Mouse (Mus musculus) limb, embryonic 15.5 days (tissue): ENCODE measurements around the gene Abcf2. TPM values are rescaled to one million over a fixed set of nuclear protein-coding genes. Genes with fewer than 3 reads are reported as not detected.
"Not testable (repeated sequence)": the region's sequence is repeated elsewhere in the genome, so short reads cannot be mapped to it uniquely, and the experiment has no call there.

Source experiments
- ATAC-seq: fragments of 200-750 bp; cut with Nextera tagmentation; 2 replicates; pipeline ENCODE4 v1.8.0; 2017; ENCODE audit warnings: low read depth, moderate TSS enrichment; ENCODE audit not compliant: insufficient number of reproducible peaks, low FRiP score, low TSS enrichment
- H3K27ac ChIP-seq: fragments of 300-500 bp; sonication (generic); 2 replicates; pipeline ENCODE4 v1.5.1; 2015; ENCODE audit warnings: moderate library complexity, mild to moderate bottlenecking, inconsistent platforms
- H3K27me3 ChIP-seq: fragments of 300-500 bp; sonication (generic); 2 replicates; pipeline ENCODE4 v1.6.1; 2015; ENCODE audit warnings: inconsistent platforms
- H3K36me3 ChIP-seq: fragments of 300-500 bp; sonication (generic); 2 replicates; pipeline ENCODE4 v1.6.1; 2015; ENCODE audit warnings: inconsistent platforms
- H3K4me1 ChIP-seq: fragments of 300-500 bp; sonication (generic); 2 replicates; pipeline ENCODE4 v1.6.1; 2015; ENCODE audit warnings: inconsistent platforms
- H3K4me2 ChIP-seq: fragments of 300-500 bp; sonication (generic); 2 replicates; pipeline ENCODE4 v1.6.1; 2015; ENCODE audit warnings: mild to moderate bottlenecking, inconsistent platforms
- H3K4me3 ChIP-seq: fragments of 300-500 bp; sonication (generic); 2 replicates; pipeline ENCODE4 v1.5.1; 2015; ENCODE audit warnings: mild to moderate bottlenecking, inconsistent platforms
- H3K9ac ChIP-seq: fragments of 300-500 bp; sonication (generic); 2 replicates; pipeline ENCODE4 v1.6.1; 2015; ENCODE audit warnings: inconsistent platforms
- H3K9me3 ChIP-seq: fragments of 300-500 bp; sonication (generic); 2 replicates; pipeline ENCODE4 v1.6.1; 2016; ENCODE audit warnings: inconsistent platforms
- WGBS: fragments of 180-500 bp; shearing (Covaris S2); methylation state at CpG from one replicate; pipeline ENCODE4 v1.1.7; 2015; 5-methylcytosine and 5-hydroxymethylcytosine counted together
- polyA plus RNA-seq: library from polyadenylated mRNA; unstranded; fragments of >200 nt; fragmentation: Nextera tagmentation; extraction: Ambion mirVana; gene quantifications from 2 replicates; pipeline ENCODE4 v1.2.1, GENCODE M21; 2015

Gene Abcf2
- polyA plus RNA-seq, 1 experiment from 2014 or later = 97.2 TPM

DNA sequence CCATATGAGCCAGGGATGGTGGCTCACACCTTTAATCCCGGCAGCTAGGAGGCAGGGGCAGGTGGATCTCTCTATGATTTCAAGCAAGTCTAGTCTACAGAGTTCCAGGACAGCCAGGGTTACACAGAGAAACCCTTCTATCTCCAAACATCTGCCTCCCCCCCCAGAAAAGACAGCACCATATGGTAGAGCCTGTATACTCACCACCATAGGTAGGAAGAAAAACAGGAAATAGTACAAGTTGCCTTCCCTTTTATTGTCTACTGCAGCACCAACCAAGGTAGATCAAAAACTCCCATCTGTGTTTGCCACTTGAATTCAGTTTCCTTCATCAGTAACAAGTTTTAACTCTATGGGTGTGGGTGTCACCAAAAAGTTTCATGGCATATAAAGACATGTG lies 1.3 kb downstream of the Abcf2 start:
- H3K4me2 ChIP-seq = peak overlapping the region; percentile 81
- WGBS = 84% methylated on average over 1 of the region's 1 CpGs
- peaks cover 15% of the 10 kb centered on the region for H3K4me1 ChIP-seq
- no peak for ATAC-seq
- peak overlapping the region; percentile 79 for H3K4me3 ChIP-seq
- H3K27me3 ChIP-seq = no peaks in the 10 kb centered on the region
- H3K36me3 ChIP-seq = peaks cover 44% of the 10 kb centered on the region
- H3K9ac ChIP-seq = 0 out of 2 replicates have a peak overlapping the region, but pooled peaks have one; percentile 78
- H3K27ac ChIP-seq = no peak overlapping the region
- no peaks in the 10 kb centered on the region for H3K9me3 ChIP-seq

- Histone ChIP-seq H3K4me3 (no peak within 1 kb of the TSS), H3K9me3 (no peaks in the 10 kb centered on the region), H3K9ac (no peak within 1 kb of the TSS), H3K27me3 (no peaks in the 10 kb centered on the region), H3K4me2 (no peak within 1 kb of the TSS), H3K36me3 (no peaks in the 10 kb centered on the region), H3K27ac (no peak within 1 kb of the TSS), H3K4me1 (peaks cover 18% of the 10 kb centered on the region)
- WGBS = 68% methylated on average over 2 of the region's 2 CpGs
- ATAC-seq = no peak
Observed at GRCm38 (mm10) chr5:24556709-24557108, 20.6 kb downstream of the Abcf2 start, which contains the start of gene 4931409K22Rik. TSS of gene 4931409K22Rik (minus strand) at chr5:24556809.

GRCm38 (mm10) chr5:24555335-24555734 lies 21.9 kb downstream of the Abcf2 start:
- not testable (repeated sequence) for ATAC-seq, H3K36me3 ChIP-seq

GRCm38 (mm10) chr5:24553621-24554244 lies 23.5 kb downstream of the Abcf2 start:
- Histone ChIP-seq H3K27ac (peak overlapping the region; percentile 67), H3K9me3 (no peaks in the 10 kb centered on the region), H3K9ac (no peak overlapping the region), H3K4me3 (no peak overlapping the region), H3K27me3 (no peaks in the 10 kb centered on the region), H3K36me3 (no peaks in the 10 kb centered on the region), H3K4me1 (peaks cover 32% of the 10 kb centered on the region), H3K4me2 (peak overlapping the region; percentile 1; the same call in 1 of the 2 replicates)
- no peak for ATAC-seq
- 31% methylated on average over 5 of the region's 5 CpGs for WGBS

More at GRCm38 (mm10) chr5:24555335-24555734, 21.9 kb downstream of the Abcf2 start:
- H3K27ac ChIP-seq, H3K9ac ChIP-seq, H3K4me3 ChIP-seq, H3K4me2 ChIP-seq, H3K9me3 ChIP-seq, H3K27me3 ChIP-seq: not testable (repeated sequence)
- WGBS = 93% methylated on average over 7 of the region's 7 CpGs
- peaks cover 32% of the 10 kb centered on the region for H3K4me1 ChIP-seq

DNA sequence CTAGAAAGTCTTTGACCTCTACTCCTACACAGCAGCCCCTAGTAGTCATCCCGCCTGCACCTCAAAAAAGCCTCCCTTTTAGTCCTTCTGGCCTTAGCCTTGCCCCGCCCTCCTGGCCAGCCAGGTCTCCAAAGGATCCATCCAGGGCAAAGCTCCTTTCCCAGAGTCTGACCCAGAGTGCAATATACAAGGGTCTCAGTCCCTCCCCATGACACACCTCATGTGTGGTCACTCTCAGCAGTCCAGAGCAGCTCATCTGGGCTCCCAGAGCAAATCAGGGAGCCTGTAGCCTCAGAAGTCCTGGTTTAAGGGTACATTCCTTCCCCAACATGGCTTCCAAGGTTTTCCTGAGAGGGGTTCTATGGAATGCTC lies 26.0 kb downstream of the Abcf2 start:
- Histone ChIP-seq H3K36me3 (no peaks in the 10 kb centered on the region), H3K27ac (peak overlapping the region; percentile 38), H3K4me1 (peaks cover 32% of the 10 kb centered on the region), H3K9me3 (no peaks in the 10 kb centered on the region), H3K4me2 (peak overlapping the region; percentile 43), H3K4me3 (peak overlapping the region; percentile 12), H3K9ac (no peak overlapping the region), H3K27me3 (no peaks in the 10 kb centered on the region)
- ATAC-seq = no peak
- WGBS = 45% methylated on average over 2 of the region's 2 CpGs

DNA sequence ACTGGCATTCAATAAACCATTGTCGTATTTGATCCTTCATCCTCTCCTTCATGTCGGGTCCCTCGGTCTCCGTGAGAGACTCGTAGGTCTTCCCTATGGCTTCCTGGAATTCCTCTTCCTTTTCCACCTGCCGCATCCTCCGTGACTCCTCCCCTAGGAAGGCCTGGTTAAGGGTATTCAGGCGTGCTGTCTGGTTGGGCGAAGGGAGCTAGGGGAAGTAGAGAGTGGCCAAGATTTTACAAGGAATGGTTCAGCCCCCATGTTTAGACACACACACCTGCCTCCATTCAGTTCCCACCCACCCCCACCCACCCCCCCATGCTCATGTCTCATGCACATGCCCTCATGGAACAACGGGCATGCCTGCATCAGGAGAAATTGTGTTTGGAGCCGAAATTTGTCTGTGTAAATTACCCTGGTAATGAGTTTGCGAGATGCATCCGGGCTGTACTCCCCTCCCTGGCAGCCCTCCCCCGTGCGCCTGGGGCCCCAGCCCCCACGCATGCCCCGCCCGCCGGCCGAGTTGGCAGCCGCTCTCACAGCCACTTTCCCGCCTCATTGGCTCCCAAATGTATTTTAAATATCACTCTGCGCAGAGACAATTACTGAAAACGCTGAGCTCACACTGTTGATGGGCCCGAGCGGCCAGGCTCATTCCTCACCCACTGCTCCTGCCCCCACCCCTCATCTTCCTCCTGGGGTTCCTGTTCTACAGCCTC lies 26.5 kb downstream of the Abcf2 start:
- H3K4me3 ChIP-seq = peak overlapping the region; percentile 12
- H3K4me1 ChIP-seq = peaks cover 32% of the 10 kb centered on the region
- H3K36me3 ChIP-seq = no peaks in the 10 kb centered on the region
- H3K4me2 ChIP-seq = peak overlapping the region; percentile 43
- H3K9ac ChIP-seq = no peak overlapping the region
- peak; percentile 30; the same call in 1 of the 2 replicates for ATAC-seq
- H3K9me3 ChIP-seq = no peaks in the 10 kb centered on the region
- peak overlapping the region; percentile 38 for H3K27ac ChIP-seq
- WGBS = 23% methylated on average over 24 of the region's 26 CpGs
- H3K27me3 ChIP-seq = no peaks in the 10 kb centered on the region

GRCm38 (mm10) chr5:24542643-24543042 lies 34.6 kb downstream of the Abcf2 start:
- H3K4me1 ChIP-seq = peaks cover 26% of the 10 kb centered on the region
- no peak overlapping the region for H3K9ac ChIP-seq
- no peak overlapping the region for H3K4me2 ChIP-seq
- no peaks in the 10 kb centered on the region for H3K36me3 ChIP-seq
- no peaks in the 10 kb centered on the region for H3K9me3 ChIP-seq
- no peak for ATAC-seq
- H3K4me3 ChIP-seq = no peak overlapping the region
- no peak overlapping the region for H3K27ac ChIP-seq
- peaks cover 8% of the 10 kb centered on the region for H3K27me3 ChIP-seq
- WGBS = 75% methylated on average over 7 of the region's 7 CpGs

DNA sequence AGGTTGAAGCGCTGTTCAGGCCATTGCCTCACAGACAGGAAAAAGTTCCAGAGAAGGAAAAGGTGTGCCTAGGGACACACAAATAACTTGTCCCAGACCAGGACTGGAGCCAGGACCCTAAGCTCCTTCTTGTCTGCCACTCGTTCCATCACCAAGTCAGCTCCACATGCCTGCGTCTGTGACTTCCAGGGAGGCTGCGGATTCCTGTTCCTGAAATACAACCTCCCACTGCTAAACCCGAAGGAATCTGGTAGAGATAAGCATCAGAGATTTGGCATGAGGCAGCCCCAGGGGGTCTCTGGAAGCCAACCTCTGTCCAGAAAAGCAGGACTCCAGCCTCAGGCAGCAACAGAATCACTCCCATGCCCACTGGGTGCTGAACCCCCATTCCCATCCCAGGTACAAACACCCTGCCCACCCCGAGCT lies 36.1 kb downstream of the Abcf2 start:
- Histone ChIP-seq H3K9me3 (no peaks in the 10 kb centered on the region), H3K4me3 (no peak overlapping the region), H3K27ac (no peak overlapping the region), H3K4me1 (peaks cover 29% of the 10 kb centered on the region), H3K27me3 (peaks cover 13% of the 10 kb centered on the region), H3K4me2 (peak overlapping the region; percentile 34), H3K36me3 (no peaks in the 10 kb centered on the region), H3K9ac (no peak overlapping the region)
- ATAC-seq = no peak
- 15% methylated on average over 6 of the region's 6 CpGs for WGBS

DNA sequence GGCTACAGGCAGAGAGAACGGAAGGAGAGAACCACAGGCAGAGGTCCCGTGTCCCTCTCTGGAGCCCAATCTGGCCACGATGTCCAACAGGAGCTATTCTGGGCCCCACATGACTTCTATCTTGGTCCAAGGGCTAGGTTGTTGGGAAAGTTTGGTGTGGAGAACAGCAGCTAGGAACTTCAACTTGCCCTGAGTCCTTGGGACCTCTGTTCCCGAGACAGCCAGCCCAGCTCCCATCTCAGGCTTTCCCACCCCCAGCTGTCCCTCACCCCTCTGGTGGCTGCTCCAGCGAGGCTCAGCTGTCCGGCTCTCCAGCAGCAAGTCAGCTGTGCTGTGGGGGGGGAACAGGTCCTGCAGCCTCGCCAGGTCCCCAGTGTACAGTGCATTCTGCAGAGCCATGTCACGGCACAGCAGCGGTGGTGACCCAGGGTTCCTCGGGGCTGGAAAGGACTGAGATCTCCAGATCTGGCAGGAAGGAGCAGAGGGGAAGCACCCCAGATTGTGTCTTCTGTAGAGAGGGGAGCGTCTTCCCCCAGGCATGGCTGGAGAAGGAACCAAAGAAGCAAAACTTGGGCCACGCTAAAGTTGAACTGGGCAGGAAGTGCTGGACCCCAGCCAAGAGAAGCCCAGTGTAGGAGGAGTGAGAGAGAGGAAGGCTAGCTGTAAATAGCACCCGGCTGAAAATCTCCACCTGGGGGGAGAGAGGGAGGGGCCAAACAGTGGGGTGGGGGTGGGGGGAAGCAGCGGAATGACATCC lies 36.7 kb downstream of the Abcf2 start, which contains the start of gene Asb10:
Asb10 (minus strand) TSS at position 592 of the 757 bp plus-strand sequence.
- Histone ChIP-seq H3K27ac (0 out of 2 replicates have a peak within 1 kb of the TSS, but pooled peaks have one; percentile 50), H3K4me1 (peaks cover 29% of the 10 kb centered on the region), H3K9ac (no peak within 1 kb of the TSS), H3K4me2 (peak within 1 kb of the TSS; percentile 34), H3K36me3 (no peaks in the 10 kb centered on the region), H3K9me3 (no peaks in the 10 kb centered on the region), H3K4me3 (no peak within 1 kb of the TSS), H3K27me3 (peaks cover 14% of the 10 kb centered on the region)
- ATAC-seq = peak; percentile 53; the same call in 1 of the 2 replicates
- 21% methylated on average over 14 of the region's 14 CpGs for WGBS

DNA sequence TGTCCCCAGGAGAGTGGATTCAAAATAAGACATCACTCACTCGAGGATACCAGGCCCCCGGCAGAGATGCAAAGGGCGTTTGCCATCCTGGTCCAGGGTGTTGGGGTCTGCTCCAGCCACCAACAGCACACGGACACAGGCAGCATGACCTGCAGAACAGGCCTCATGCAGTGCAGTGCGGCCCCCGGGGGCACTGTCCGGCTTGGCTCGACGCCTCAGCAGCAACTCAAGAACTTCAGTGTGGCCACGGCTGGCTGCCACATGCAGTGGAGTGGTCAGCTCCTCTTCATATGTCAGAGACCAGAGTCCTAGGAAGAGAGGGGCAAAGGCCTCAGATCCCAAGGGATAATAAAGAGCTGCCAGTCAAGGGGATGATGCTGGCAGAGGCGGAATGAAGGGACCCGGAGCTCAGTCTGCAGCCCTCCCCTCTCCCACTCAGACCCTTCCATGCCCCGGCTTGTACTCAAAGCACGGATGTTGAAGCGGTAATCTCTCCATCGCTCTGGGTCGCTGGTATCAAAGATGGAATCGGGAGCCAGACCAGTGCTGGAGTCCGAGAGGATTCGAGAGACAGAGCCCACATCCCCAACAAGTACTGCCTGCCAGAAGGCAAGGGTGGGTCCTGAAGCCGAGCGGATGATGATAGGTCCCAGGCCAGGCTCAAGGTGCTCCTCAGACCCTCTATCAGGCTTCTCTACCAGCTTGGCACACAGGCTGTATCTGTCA lies 37.5 kb downstream of the Abcf2 start:
- Histone ChIP-seq H3K36me3 (no peaks in the 10 kb centered on the region), H3K27ac (no peak overlapping the region), H3K9me3 (no peaks in the 10 kb centered on the region), H3K4me1 (peaks cover 29% of the 10 kb centered on the region), H3K4me2 (no peak overlapping the region), H3K9ac (no peak overlapping the region), H3K4me3 (no peak overlapping the region), H3K27me3 (peaks cover 14% of the 10 kb centered on the region)
- ATAC-seq = no peak
- WGBS = 77% methylated on average over 22 of the region's 22 CpGs

DNA sequence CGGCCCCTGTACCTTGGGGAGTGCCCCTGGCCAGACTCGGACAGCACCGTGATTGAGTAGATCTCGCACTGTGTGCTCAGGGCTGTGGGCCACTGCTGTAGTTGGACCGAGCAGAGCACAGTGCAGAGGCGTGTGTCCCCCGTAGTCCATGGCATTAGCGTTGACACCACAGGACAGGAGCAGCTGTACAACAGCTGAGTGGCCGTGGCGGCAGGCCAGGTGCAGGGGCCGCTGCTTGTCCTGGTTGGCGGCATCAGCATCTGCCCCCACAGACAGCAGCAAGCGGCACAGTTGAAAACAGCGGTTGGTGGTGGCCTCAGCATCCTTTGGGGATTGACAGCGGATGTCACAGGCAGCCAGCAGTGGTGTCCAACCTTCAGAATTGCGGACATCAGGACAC lies 39.6 kb downstream of the Abcf2 start:
- Histone ChIP-seq H3K4me3 (no peak overlapping the region), H3K4me1 (peaks cover 29% of the 10 kb centered on the region), H3K27me3 (peaks cover 17% of the 10 kb centered on the region), H3K9ac (no peak overlapping the region), H3K9me3 (no peaks in the 10 kb centered on the region), H3K27ac (0 out of 2 replicates have a peak overlapping the region, but pooled peaks have one; percentile 7), H3K4me2 (no peak overlapping the region), H3K36me3 (no peaks in the 10 kb centered on the region)
- 59% methylated on average over 16 of the region's 16 CpGs for WGBS
- 0 out of 2 replicates have a peak, but pooled peaks have one; percentile 30 for ATAC-seq
